Mouse (Mus musculus): ENCODE measurements around the gene Apbb1.

DNA sequence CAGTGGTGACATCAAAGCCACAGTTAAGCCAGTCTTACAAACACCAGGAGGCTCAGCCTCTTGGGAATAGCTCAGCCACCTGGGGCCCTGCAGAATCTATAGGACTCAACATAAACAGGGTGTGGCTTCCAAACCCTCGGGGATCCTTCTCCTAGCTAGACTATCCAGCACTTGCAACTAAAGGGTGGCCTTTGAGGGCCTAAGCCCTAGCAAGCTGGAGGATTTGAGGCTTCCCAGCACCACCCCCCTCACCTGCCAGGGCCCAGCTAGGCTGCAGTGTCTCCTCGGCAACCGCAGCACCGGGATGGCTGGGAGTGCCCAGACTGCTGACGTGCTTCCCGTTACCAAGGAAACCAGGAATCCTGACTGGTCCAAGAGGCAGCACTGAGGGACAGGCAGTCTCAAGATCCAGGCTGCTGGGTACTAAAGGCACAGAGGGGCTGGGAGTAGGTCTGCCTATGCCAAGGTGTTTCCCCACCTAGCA, 12.4 kb downstream of the Apbb1 start:
- no peak for TF ChIP-seq POLR2A (IDR thresholded peaks at IDR 0.05; ENCODE audit: insufficient read length, low read depth)
- TF ChIP-seq MYOD1 (IDR thresholded peaks at IDR 0.05; ENCODE audit: control insufficient read depth in 1 of 3, insufficient read length in 2 of 3, low read depth in 2 of 3) = no peak
- TF ChIP-seq TCF12 (IDR thresholded peaks at IDR 0.05; ENCODE audit: insufficient read depth, poor library complexity, severe bottlenecking) = no peak
- no peak for TF ChIP-seq E2F4 (IDR thresholded peaks at IDR 0.05; ENCODE audit: insufficient read depth)
- no peak for TF ChIP-seq MYOG (IDR thresholded peaks at IDR 0.05; ENCODE audit: control insufficient read depth in 1 of 3, insufficient read depth in 1 of 3, insufficient read length in 2 of 3, low read depth in 2 of 3)
- no peak for TF ChIP-seq MAX (IDR thresholded peaks at IDR 0.05; ENCODE audit: low read depth)

All from myocyte (in vitro differentiated cells).